Mouse (Mus musculus) neural tube, embryonic 11.5 days (tissue): Measurements from ENCODE around the gene Bod1. TPM values are rescaled to one million over a fixed set of nuclear protein-coding genes. Genes with fewer than 3 reads are reported as not detected.
A peak's percentile ranks its signal among the peaks of the same experiment; 100 is the strongest.

Experiments
- ATAC-seq: fragments of 200-750 bp; cut with Nextera tagmentation; 2 replicates; pipeline ENCODE4 v1.8.0; 2017; ENCODE audit warnings: moderate number of reproducible peaks, mild to moderate bottlenecking, moderate TSS enrichment, moderate library complexity; ENCODE audit not compliant: insufficient read depth, low FRiP score, low TSS enrichment
- DNase-seq: peaks from one replicate; pipeline ENCODE4 v3.0.0-alpha.2; 2015; ENCODE audit warnings: low spot score
- H3K27ac ChIP-seq: fragments of 300-500 bp; sonication (generic); 2 replicates; pipeline ENCODE4 v1.5.1; 2014; ENCODE audit warnings: low read depth, mild to moderate bottlenecking, low read length
- H3K27me3 ChIP-seq: fragments of 300-500 bp; sonication (generic); 2 replicates; pipeline ENCODE4 v1.6.1; 2014; ENCODE audit warnings: mild to moderate bottlenecking, low read length, mixed read lengths; ENCODE audit not compliant: control insufficient read depth, insufficient read depth
- H3K36me3 ChIP-seq: fragments of 300-500 bp; sonication (generic); 2 replicates; pipeline ENCODE4 v1.6.1; 2014; ENCODE audit warnings: mild to moderate bottlenecking, low read length, moderate library complexity, mixed read lengths; ENCODE audit not compliant: control insufficient read depth, insufficient read depth
- H3K4me1 ChIP-seq: fragments of 300-500 bp; sonication (generic); 2 replicates; pipeline ENCODE4 v1.6.1; 2014; ENCODE audit warnings: low read length, mixed read lengths; ENCODE audit not compliant: control insufficient read depth, insufficient read depth
- H3K4me2 ChIP-seq: fragments of 300-500 bp; sonication (generic); 2 replicates; pipeline ENCODE4 v1.6.1; 2014; ENCODE audit warnings: low read depth, mild to moderate bottlenecking, moderate library complexity
- H3K4me3 ChIP-seq: fragments of 300-500 bp; sonication (generic); 2 replicates; pipeline ENCODE4 v1.5.1; 2014; ENCODE audit warnings: low read depth, low read length
- H3K9ac ChIP-seq: fragments of 300-500 bp; sonication (generic); 2 replicates; pipeline ENCODE4 v1.6.1; 2014; ENCODE audit warnings: mild to moderate bottlenecking, low read length
- H3K9me3 ChIP-seq: fragments of 300-500 bp; sonication (generic); 2 replicates; pipeline ENCODE4 v1.6.1; 2016; ENCODE audit warnings: low read length; ENCODE audit not compliant: control insufficient read depth
- WGBS: fragments of 180-500 bp; shearing (Covaris S2); extraction: QIAGEN DNeasy Blood & Tissue Kit; methylation state at CpG from one replicate; pipeline ENCODE4 v1.1.7; 2014; 5-methylcytosine and 5-hydroxymethylcytosine counted together
- polyA plus RNA-seq: library from polyadenylated mRNA; unstranded; fragments of >200 nt; fragmentation: Nextera tagmentation; extraction: Ambion mirVana; gene quantifications from 2 replicates; pipeline ENCODE4 v1.2.1, GENCODE M21; 2014

Bod1 gene
- polyA plus RNA-seq, result 153 and 162 TPM in 2 replicates

DNA sequence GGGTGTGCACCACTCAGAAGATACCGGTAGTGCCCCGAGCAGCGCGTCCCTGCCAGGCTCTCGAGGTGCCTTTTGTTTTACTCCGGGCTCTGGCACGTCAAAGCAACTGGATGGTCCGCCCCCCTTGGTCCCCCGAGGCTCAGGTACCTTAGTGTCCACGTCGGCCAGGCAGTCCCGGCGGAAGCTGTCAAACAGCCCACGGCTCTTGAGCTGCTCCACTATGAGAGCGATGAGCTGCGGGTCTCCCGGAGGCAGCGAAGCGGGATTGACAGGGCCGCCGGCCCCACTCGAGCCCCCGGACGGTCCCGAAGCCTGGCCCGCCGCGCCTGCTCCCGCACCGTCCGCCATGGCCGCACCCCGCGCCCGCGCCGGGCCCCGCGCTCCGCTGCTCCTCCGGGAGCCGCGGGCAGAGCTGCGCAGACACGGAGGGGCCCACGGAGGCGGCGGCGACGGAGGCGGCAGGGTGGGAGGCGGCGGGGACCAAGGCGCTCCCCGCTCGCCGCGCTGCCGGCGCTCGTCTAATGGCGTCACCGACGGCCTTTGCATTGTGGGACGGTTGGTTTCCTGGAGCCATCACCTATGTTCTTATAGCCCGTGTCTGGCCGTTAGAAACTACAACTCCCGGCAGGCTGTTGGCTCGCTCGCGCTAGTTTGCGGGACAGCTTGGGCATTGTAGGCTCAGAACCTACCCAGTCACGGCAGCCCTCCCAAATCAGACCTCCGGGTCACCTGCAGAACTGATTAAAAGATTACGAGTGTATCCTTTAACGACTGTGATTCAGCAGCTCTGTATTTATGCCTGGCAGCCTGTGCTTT lies at the start of gene Bod1:
TSS of gene Bod1 (minus strand) at position 532 of the 816 bp plus-strand sequence.
- Histone ChIP-seq H3K4me1 (peaks cover 8% of the 10 kb centered on the region), H3K9ac (peak within 1 kb of the TSS; percentile 92), H3K4me2 (peak within 1 kb of the TSS; percentile 67), H3K4me3 (peak within 1 kb of the TSS; percentile 90), H3K27ac (peak within 1 kb of the TSS; percentile 56; the same call in 1 of the 2 replicates), H3K27me3 (no peaks in the 10 kb centered on the region), H3K9me3 (no peaks in the 10 kb centered on the region), H3K36me3 (peaks cover 3% of the 10 kb centered on the region; the same call in 1 of the 2 replicates)
- ATAC-seq, result peak; percentile 96
- DNase-seq, result peak; percentile 94
- WGBS, result under 1% methylated on average over 71 of the region's 76 CpGs

DNA sequence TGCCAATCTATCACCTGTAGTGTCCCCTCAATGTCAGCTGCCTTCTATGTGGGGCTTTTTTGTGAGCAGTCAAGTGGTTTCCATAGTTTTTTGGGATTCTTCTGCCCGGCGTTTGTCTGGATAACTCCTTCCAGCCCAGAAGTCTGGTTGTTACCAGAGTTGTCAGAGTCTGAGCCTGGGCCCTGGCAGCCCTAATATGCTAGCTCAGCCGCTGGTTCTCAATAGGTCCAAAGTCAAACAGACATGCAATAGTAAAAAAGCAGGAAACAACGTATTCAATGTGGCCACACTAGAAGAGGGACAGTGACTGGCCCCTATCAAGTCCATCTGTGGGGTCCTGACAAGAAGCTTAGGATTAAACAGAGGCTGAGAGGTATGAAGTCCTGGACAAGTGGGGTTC lies 47.4 kb upstream of the Bod1 start:
- Histone ChIP-seq H3K27ac (no peak overlapping the region), H3K4me2 (no peak overlapping the region), H3K4me3 (no peak overlapping the region), H3K27me3 (no peaks in the 10 kb centered on the region), H3K36me3 (no peaks in the 10 kb centered on the region), H3K4me1 (no peaks in the 10 kb centered on the region), H3K9ac (no peak overlapping the region), H3K9me3 (no peaks in the 10 kb centered on the region)
- DNase-seq (no peak), ATAC-seq (no peak)
- 91% methylated on average over 4 of the region's 4 CpGs for WGBS

DNA sequence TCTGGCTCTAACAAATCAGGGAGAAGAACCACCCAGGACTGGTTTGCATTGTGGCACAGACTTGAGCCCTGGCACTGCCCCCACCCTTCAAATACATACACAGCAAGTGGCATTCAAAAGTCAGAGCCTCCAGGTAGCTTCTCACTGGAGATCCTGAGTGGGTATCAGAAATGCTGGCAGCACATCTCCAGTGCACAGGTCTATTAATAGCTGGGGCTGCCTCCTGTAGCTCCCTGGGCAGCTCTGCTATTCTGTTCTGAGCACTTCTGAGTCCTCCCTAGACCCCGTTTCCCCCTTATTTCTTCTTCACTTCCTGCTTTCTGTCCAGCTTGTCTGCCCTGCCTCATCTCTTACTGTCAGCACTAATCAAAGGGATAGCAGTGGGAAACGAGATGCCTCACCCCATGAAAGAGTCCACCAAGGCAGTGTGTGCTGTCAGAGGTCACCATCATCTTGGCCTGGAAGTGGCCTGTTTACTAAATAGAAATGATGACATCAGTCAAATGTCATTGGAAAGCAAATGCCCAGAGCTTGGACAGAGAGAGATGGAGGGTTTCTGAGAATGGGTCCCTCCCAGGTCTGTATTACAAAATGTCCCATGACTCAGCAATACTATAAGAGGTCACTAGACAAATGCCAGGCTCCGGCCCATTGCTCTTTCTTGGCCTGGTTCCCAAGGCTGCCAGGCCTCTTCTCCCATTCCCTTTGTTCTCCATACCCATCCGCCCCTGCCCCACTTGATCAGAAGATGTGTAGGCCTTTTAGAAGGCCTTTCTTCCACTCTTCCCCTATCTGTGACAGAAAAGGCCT lies 46.4 kb upstream of the Bod1 start:
- no peaks in the 10 kb centered on the region for H3K36me3 ChIP-seq
- no peaks in the 10 kb centered on the region for H3K9me3 ChIP-seq
- WGBS, result 72% methylated on average over 4 of the region's 4 CpGs
- no peaks in the 10 kb centered on the region for H3K4me1 ChIP-seq
- DNase-seq, result no peak
- no peak overlapping the region for H3K9ac ChIP-seq
- H3K4me2 ChIP-seq, result no peak overlapping the region
- no peak overlapping the region for H3K4me3 ChIP-seq
- no peak for ATAC-seq
- no peak overlapping the region for H3K27ac ChIP-seq
- H3K27me3 ChIP-seq, result no peaks in the 10 kb centered on the region

DNA sequence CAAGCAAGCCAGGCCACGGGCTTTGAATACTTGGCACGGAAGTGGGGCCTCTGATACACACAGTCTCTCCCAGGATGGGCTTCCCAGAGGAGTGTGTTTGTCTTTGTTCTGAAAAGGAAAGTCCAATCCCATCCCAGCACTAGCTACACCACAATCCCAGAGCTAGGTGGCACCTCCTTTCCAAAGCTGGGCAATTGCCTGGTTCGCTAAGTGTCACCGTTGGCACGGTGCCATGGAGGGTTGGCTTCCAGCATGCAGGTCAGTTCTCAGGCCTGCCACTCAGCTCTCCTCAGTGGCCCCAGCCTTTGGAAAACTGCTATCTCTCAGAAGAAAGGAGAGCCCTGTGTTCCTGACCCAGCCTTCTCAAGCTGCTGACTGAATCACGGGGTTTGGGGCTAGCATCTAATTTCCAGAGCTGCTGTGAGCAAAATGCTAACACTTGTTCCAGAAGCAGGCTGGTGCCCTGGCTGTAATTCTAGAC lies 42.0 kb upstream of the Bod1 start:
- H3K4me2 ChIP-seq, result no peak overlapping the region
- WGBS, result 84% methylated on average over 6 of the region's 6 CpGs
- no peaks in the 10 kb centered on the region for H3K9me3 ChIP-seq
- DNase-seq (peak; percentile 47), ATAC-seq (no peak)
- no peaks in the 10 kb centered on the region for H3K4me1 ChIP-seq
- H3K27me3 ChIP-seq, result no peaks in the 10 kb centered on the region
- no peak overlapping the region for H3K4me3 ChIP-seq
- H3K36me3 ChIP-seq, result no peaks in the 10 kb centered on the region
- no peak overlapping the region for H3K27ac ChIP-seq
- H3K9ac ChIP-seq, result no peak overlapping the region

DNA sequence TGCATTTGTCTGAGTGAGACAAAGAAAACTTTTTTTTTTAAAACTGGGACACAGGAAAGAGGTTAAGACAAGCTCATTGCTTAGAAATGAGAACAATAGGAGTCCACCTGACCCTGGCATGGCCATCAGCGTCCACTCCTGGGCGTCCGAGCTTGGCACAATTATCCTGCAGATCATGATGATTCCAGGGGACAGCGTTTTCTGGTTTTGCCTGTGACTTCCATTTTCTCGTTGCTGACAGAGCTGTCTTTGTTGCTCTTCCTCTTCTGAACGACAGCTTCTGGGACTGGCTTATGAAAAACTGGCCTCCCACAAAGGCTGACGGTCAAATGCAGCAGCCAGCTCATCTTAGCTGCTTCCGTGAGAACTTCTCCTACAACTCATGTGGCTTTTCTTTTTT lies 41.4 kb upstream of the Bod1 start:
- Histone ChIP-seq H3K9me3 (no peaks in the 10 kb centered on the region), H3K4me2 (no peak overlapping the region), H3K36me3 (no peaks in the 10 kb centered on the region), H3K9ac (no peak overlapping the region), H3K27ac (no peak overlapping the region), H3K4me1 (no peaks in the 10 kb centered on the region), H3K27me3 (no peaks in the 10 kb centered on the region), H3K4me3 (no peak overlapping the region)
- DNase-seq, result no peak
- no peak for ATAC-seq
- WGBS, result 64% methylated on average over 8 of the region's 8 CpGs

DNA sequence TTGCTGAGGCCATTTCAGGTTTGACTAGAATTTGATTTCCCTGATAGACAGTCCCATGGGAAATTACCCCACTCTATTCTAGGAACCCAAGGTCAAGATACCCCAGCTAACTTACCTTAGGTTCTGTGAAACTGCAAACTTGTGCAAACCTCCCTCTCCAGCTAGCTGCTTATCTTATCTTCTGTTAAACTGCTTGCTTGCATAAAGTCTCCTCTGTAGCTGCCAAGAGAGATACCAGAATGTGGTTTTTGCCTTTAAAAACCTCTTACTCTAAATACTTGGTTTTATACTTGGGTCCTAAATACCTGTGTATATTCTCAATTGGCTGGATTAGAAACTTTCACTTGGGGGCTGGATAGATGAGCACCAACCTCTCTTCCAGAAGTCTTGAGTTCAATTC lies 36.1 kb upstream of the Bod1 start:
- Histone ChIP-seq H3K4me3 (no peak overlapping the region), H3K4me2 (no peak overlapping the region), H3K27me3 (no peaks in the 10 kb centered on the region), H3K9me3 (no peaks in the 10 kb centered on the region), H3K27ac (no peak overlapping the region), H3K4me1 (no peaks in the 10 kb centered on the region), H3K9ac (no peak overlapping the region), H3K36me3 (no peaks in the 10 kb centered on the region)
- DNase-seq (no peak), ATAC-seq (no peak)

DNA sequence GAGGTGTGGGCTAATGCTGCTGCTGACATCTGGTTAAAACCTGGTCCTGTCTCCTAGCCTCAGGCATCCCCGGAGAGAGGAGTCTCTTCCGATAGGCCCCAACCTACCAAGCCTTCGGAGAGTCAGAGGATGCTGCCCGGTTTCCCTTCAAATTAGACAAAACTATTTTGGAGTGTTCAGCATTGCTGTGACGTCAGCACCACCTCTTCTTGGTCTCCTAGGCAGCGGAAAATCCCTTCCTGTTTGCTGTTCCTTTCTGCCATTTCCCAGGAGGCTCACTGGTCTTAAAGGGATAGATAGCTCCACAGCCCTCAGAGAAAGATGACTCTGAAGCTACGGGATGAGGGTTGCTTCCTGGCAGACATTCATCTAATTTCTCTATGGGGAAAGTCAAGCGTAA lies 31.5 kb upstream of the Bod1 start:
- H3K27me3 ChIP-seq, result no peaks in the 10 kb centered on the region
- 77% methylated on average over 8 of the region's 8 CpGs for WGBS
- H3K9me3 ChIP-seq, result no peaks in the 10 kb centered on the region
- H3K4me2 ChIP-seq, result no peak overlapping the region
- H3K27ac ChIP-seq, result no peak overlapping the region
- H3K4me3 ChIP-seq, result no peak overlapping the region
- no peak overlapping the region for H3K9ac ChIP-seq
- ATAC-seq (no peak), DNase-seq (no peak)
- no peaks in the 10 kb centered on the region for H3K36me3 ChIP-seq
- H3K4me1 ChIP-seq, result no peaks in the 10 kb centered on the region

DNA sequence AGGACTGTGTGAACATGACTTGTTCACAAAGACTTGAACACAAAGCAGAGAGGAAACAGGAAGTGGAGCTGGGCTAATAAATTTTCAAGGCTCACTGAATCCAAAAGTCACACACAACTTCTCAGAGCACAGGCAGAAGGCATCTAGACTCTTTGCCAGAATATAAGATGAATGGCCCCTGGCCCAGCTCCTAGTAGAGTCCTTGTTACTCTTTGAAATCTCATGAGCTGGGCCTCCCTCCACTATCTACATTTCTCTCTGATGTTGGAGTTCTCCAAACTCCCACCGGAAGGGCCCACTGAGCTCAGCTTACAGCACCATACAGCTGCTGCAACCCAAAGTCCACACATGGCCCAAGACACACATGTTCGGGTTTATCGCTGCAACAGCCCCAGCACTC lies 30.2 kb upstream of the Bod1 start:
- no peak overlapping the region for H3K4me3 ChIP-seq
- 95% methylated on average over 3 of the region's 3 CpGs for WGBS
- DNase-seq (no peak), ATAC-seq (no peak)
- no peaks in the 10 kb centered on the region for H3K4me1 ChIP-seq
- H3K27me3 ChIP-seq, result no peaks in the 10 kb centered on the region
- H3K36me3 ChIP-seq, result no peaks in the 10 kb centered on the region
- H3K27ac ChIP-seq, result no peak overlapping the region
- no peak overlapping the region for H3K4me2 ChIP-seq
- H3K9ac ChIP-seq, result no peak overlapping the region
- H3K9me3 ChIP-seq, result no peaks in the 10 kb centered on the region
